Mouse (Mus musculus) fat pad, adult 2 months (tissue): ENCODE data around the gene Dennd4a.

ENCODE experiments used
- DNase-seq: peaks from one replicate; pipeline ENCODE4 v3.0.0-alpha.2; 2011; ENCODE audit warnings: low read depth, low spot score; ENCODE audit errors: extremely low read depth

Gene Dennd4a

DNA sequence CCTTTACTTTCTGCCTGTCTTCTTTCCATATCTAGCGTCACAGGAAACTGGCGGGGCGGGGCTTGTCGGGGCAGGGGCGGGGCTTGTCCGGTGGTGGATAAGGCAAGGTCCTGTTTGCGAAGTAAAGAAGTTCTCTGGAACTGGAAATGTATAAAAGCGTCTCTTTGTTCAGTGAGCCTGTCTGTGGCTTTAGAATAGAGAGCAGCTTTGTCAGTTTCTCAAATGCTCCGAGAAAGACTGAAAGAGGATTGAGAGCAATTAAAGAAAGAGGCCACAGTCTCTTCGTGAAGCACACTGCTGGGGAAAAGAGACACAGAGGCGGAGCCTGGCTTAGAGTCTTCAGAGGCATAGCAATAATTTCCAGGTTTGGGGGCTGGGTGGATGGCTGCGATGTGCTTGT, 145.2 kb downstream of the Dennd4a start:
- DNase-seq, result no peak

DNA sequence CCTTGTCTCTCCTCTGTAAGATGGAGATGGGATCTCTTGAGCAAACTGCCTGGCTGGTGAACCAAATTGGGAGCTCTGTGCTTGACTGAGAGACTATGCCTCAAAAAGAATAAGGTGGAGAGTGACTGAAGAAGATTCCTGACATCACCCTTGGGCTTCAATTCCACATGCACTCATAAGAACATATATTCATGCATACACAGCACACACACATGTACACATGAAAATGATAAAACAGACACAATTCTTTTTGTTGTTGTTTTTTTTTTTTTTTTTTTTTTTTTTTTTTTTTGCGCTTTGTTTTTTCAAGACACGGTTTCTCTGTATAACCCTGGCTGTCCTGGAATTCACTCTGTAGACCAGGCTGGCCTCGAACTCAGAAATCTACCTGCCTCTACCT, 146.1 kb downstream of the Dennd4a start:
- DNase-seq, result no peak

- DNase-seq, result peak; percentile 33
Measured at GRCm38 (mm10) chr9:64960117-64960977, 149.2 kb downstream of the Dennd4a start, which contains the start of gene Ints14. TSS of gene Ints14 (plus strand) at chr9:64960905.

DNA sequence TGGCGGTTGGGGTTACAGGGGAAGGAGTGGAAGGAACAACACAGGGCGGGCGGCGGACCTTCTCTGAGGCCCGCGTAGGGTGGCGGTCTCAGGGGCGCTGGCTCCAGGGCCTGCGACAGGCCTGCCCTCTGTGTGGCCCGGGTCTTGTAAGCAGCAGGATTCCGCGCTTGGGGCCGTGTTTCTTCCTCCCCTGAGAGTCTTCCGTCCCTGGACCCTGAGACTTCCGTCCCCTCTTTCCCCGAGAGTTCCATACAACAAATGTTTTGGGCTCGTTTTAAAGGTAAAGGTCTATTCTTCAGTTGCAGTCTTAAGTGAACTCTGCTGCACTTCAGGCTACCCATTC, 149.8 kb downstream of the Dennd4a start:
- DNase-seq, result no peak
